Mouse (Mus musculus) right cerebral cortex, adult 2 months (tissue): ENCODE results near the gene Olfr1024.

ENCODE experiments used
- DNase-seq, 2 experiments: peaks; one replicate each; pipeline ENCODE4 v3.0.0; 2021 to 2022; ENCODE audit warnings: low spot score in 2 of 2

Gene Olfr1024

GRCm38 (mm10) chr2:85904952-85905351, at the start of gene Olfr1024:
Olfr1024 (minus strand) TSS chr2:85905052.
- DNase-seq, result no peak

DNA sequence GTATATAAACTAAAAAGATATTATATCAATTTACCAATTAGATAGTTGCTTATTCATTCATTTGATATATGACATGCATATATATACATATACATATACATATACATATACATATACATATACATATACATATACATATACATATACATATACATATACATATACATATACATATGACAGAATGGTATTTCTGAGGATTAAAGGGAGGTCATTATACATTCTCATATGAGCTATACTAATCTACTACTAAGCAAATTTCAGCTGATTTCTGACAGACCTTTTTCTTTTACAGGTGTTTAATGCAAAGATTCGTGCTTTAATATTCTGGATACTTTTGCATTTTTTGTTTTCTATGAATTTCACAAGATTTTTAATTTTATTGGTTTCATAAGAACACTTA, 45.3 kb upstream of the Olfr1024 start, which contains the start of gene Olfr1028:
Olfr1028 (plus strand) TSS at position 301 of the 400 bp plus-strand sequence.
- DNase-seq, result no peak

GRCm38 (mm10) chr2:85921258-85921657, 16.4 kb upstream of the Olfr1024 start, which contains the start of gene Olfr1026:
Olfr1026 (plus strand) TSS chr2:85921558.
- DNase-seq, result no peak

GRCm38 (mm10) chr2:85914893-85915292, 10.0 kb upstream of the Olfr1024 start, which contains the start of gene Olfr1025-ps1:
Olfr1025-ps1 (plus strand) TSS chr2:85915193.
- DNase-seq, result no peak

GRCm38 (mm10) chr2:85913197-85913596, 8.3 kb upstream of the Olfr1024 start:
- DNase-seq, result no peak

- no peak for DNase-seq
Measured at GRCm38 (mm10) chr2:85885340-85885739, 19.5 kb downstream of the Olfr1024 start, which contains the start of gene Olfr1023. Olfr1023 (plus strand) TSS chr2:85885640.

DNA sequence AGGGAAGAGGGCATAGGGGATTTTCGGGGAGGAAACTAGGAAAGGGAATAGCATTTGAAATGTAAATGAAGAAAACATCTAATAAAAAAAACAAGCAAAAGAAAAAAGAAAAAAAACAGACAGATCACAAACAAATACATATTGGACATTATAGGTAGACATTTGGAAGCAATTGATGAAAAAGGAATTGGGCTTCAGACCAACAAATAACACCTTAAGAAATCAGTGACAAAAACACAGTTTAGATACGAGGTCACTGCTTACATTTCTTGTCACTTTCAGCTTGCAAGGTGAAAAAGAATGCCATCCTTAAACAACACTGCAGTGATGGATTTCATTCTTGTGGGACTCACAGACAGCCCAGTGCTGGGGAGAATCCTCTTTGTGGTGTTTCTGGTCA, 36.6 kb downstream of the Olfr1024 start, which contains the start of gene Olfr1022:
Olfr1022 (plus strand) TSS at position 301 of the 400 bp plus-strand sequence.
- DNase-seq, result no peak
